Mouse (Mus musculus) hindbrain, embryonic 14.5 days (tissue): ENCODE measurements around the gene Fam114a1. TPM values are rescaled to one million over a fixed set of nuclear protein-coding genes. Genes with fewer than 3 reads are reported as not detected.

ENCODE experiments used
- ATAC-seq: fragments of 200-750 bp; cut with Nextera tagmentation; 2 replicates; pipeline ENCODE4 v1.8.0; 2017; ENCODE audit warnings: moderate number of reproducible peaks, mild to moderate bottlenecking, moderate TSS enrichment, moderate library complexity; ENCODE audit not compliant: low FRiP score
- DNase-seq: peaks from one replicate; pipeline ENCODE4 v3.0.0-alpha.2; 2015; ENCODE audit warnings: low spot score
- H3K27ac ChIP-seq: fragments of 300-500 bp; sonication (generic); 2 replicates; pipeline ENCODE4 v1.5.1; 2014; ENCODE audit warnings: mild to moderate bottlenecking, moderate library complexity
- H3K27me3 ChIP-seq: fragments of 300-500 bp; sonication (generic); 2 replicates; pipeline ENCODE4 v1.6.1; 2014; ENCODE audit warnings: mild to moderate bottlenecking, low read length, mixed read lengths; ENCODE audit not compliant: control insufficient read depth, insufficient read depth
- H3K36me3 ChIP-seq: fragments of 300-500 bp; sonication (generic); replicated peaks from 2 replicates; pipeline ENCODE4 v1.6.1; 2014; ENCODE audit not compliant: control insufficient read depth, insufficient read depth
- H3K4me1 ChIP-seq: fragments of 300-500 bp; sonication (generic); replicated peaks from 2 replicates; pipeline ENCODE4 v1.6.1; 2014; ENCODE audit warnings: antibody characterized with exemption, low read length, mixed read lengths; ENCODE audit not compliant: control insufficient read depth, insufficient read depth
- H3K4me2 ChIP-seq: fragments of 300-500 bp; sonication (generic); replicated peaks from 2 replicates; pipeline ENCODE4 v1.6.1; 2014; ENCODE audit warnings: mild to moderate bottlenecking, moderate library complexity
- H3K4me3 ChIP-seq: fragments of 300-500 bp; sonication (generic); replicated peaks from 2 replicates; pipeline ENCODE4 v1.5.1; 2014; ENCODE audit warnings: mild to moderate bottlenecking, low read length
- H3K9ac ChIP-seq: fragments of 300-500 bp; sonication (generic); 2 replicates; pipeline ENCODE4 v1.6.1; 2014
- H3K9me3 ChIP-seq: fragments of 300-500 bp; sonication (generic); 2 replicates; pipeline ENCODE4 v1.6.1; 2016; ENCODE audit warnings: low read length; ENCODE audit not compliant: control insufficient read depth
- WGBS: fragments of 180-500 bp; shearing (Covaris S2); extraction: QIAGEN DNeasy Blood & Tissue Kit; methylation state at CpG from one replicate; pipeline ENCODE4 v1.1.7; 2014; 5-methylcytosine and 5-hydroxymethylcytosine counted together
- polyA plus RNA-seq: library from polyadenylated mRNA; unstranded; fragments of >200 nt; fragmentation: Nextera tagmentation; extraction: Ambion mirVana; gene quantifications from 2 replicates; pipeline ENCODE4 v1.2.1, GENCODE M21; 2014

Gene Fam114a1
- 7.1 and 10.3 TPM in 2 replicates for polyA plus RNA-seq

GRCm38 (mm10) chr5:64969861-64970771 is at the start of gene Fam114a1:
Gene Fam114a1, plus strand, starts transcription at chr5:64970071.
- ATAC-seq (peak; percentile 75; the same call in 1 of the 2 replicates), DNase-seq (peak; percentile 34)
- H3K27ac ChIP-seq, result no peak within 1 kb of the TSS; the same call in 1 of the 2 replicates
- H3K4me1 ChIP-seq, result peaks cover 4% of the 10 kb centered on the region; the same call in 1 of the 2 replicates
- 1% methylated on average over 57 of the region's 68 CpGs for WGBS
- H3K36me3 ChIP-seq, result no peaks in the 10 kb centered on the region
- peak within 1 kb of the TSS; percentile 94 for H3K4me2 ChIP-seq
- peak within 1 kb of the TSS; percentile 56 for H3K4me3 ChIP-seq
- peak within 1 kb of the TSS; percentile 61 for H3K9ac ChIP-seq
- H3K9me3 ChIP-seq, result no peaks in the 10 kb centered on the region
- peaks cover 18% of the 10 kb centered on the region; the same call in 1 of the 2 replicates for H3K27me3 ChIP-seq

GRCm38 (mm10) chr5:64922891-64923381 is 46.9 kb upstream of the Fam114a1 start:
- H3K27ac ChIP-seq, result no peak overlapping the region
- no peaks in the 10 kb centered on the region for H3K36me3 ChIP-seq
- WGBS, result 95% methylated on average over 5 of the region's 5 CpGs
- no peaks in the 10 kb centered on the region for H3K27me3 ChIP-seq
- H3K4me2 ChIP-seq, result no peak overlapping the region
- ATAC-seq, result no peak
- H3K9ac ChIP-seq, result no peak overlapping the region
- no peaks in the 10 kb centered on the region for H3K9me3 ChIP-seq
- no peaks in the 10 kb centered on the region for H3K4me1 ChIP-seq
- DNase-seq, result no peak
- no peak overlapping the region for H3K4me3 ChIP-seq

GRCm38 (mm10) chr5:64932215-64932614 is 37.7 kb upstream of the Fam114a1 start:
- no peak for DNase-seq
- WGBS, result 64% methylated on average over 3 of the region's 3 CpGs
- Histone ChIP-seq H3K27me3 (no peaks in the 10 kb centered on the region), H3K36me3 (no peaks in the 10 kb centered on the region), H3K9me3 (no peaks in the 10 kb centered on the region), H3K4me1 (no peaks in the 10 kb centered on the region), H3K27ac (no peak overlapping the region), H3K4me2 (no peak overlapping the region), H3K9ac (no peak overlapping the region), H3K4me3 (no peak overlapping the region)
- no peak for ATAC-seq

GRCm38 (mm10) chr5:64932775-64933174 is 37.1 kb upstream of the Fam114a1 start:
- no peak overlapping the region for H3K9ac ChIP-seq
- WGBS, result 90% methylated on average over 15 of the region's 15 CpGs
- H3K9me3 ChIP-seq, result no peaks in the 10 kb centered on the region
- no peak overlapping the region for H3K4me2 ChIP-seq
- H3K27ac ChIP-seq, result no peak overlapping the region
- no peaks in the 10 kb centered on the region for H3K4me1 ChIP-seq
- DNase-seq (no peak), ATAC-seq (no peak)
- H3K4me3 ChIP-seq, result no peak overlapping the region
- H3K27me3 ChIP-seq, result no peaks in the 10 kb centered on the region
- H3K36me3 ChIP-seq, result no peaks in the 10 kb centered on the region

- Histone ChIP-seq H3K4me2 (no peak overlapping the region), H3K36me3 (no peaks in the 10 kb centered on the region), H3K9ac (no peak overlapping the region), H3K27me3 (no peaks in the 10 kb centered on the region), H3K4me1 (no peaks in the 10 kb centered on the region), H3K27ac (no peak overlapping the region), H3K9me3 (no peaks in the 10 kb centered on the region), H3K4me3 (no peak overlapping the region)
- ATAC-seq (no peak), DNase-seq (no peak)
- WGBS, result 90% methylated on average over 5 of the region's 5 CpGs
These were observed 18.4 kb upstream of the Fam114a1 start for GRCm38 (mm10) chr5:64951486-64951885.

- DNase-seq (no peak), ATAC-seq (no peak)
- 86% methylated on average over 8 of the region's 8 CpGs for WGBS
- Histone ChIP-seq H3K27ac (no peak overlapping the region), H3K36me3 (no peaks in the 10 kb centered on the region), H3K9me3 (no peaks in the 10 kb centered on the region), H3K27me3 (no peaks in the 10 kb centered on the region), H3K4me3 (no peak overlapping the region), H3K9ac (no peak overlapping the region), H3K4me1 (no peaks in the 10 kb centered on the region), H3K4me2 (no peak overlapping the region)
These were observed 14.9 kb upstream of the Fam114a1 start for GRCm38 (mm10) chr5:64954931-64955330.

- DNase-seq, result no peak
- H3K36me3 ChIP-seq, result no peaks in the 10 kb centered on the region
- H3K27me3 ChIP-seq, result no peaks in the 10 kb centered on the region
- no peak overlapping the region for H3K27ac ChIP-seq
- no peaks in the 10 kb centered on the region for H3K9me3 ChIP-seq
- H3K4me3 ChIP-seq, result no peak overlapping the region
- no peak overlapping the region for H3K4me2 ChIP-seq
- H3K4me1 ChIP-seq, result no peaks in the 10 kb centered on the region
- 85% methylated on average over 22 of the region's 22 CpGs for WGBS
- no peak overlapping the region for H3K9ac ChIP-seq
- ATAC-seq, result no peak
These were observed 10.7 kb upstream of the Fam114a1 start for GRCm38 (mm10) chr5:64958991-64959842.

- no peak within 1 kb of the TSS for H3K9ac ChIP-seq
- no peaks in the 10 kb centered on the region for H3K4me1 ChIP-seq
- no peaks in the 10 kb centered on the region for H3K27me3 ChIP-seq
- ATAC-seq (no peak), DNase-seq (no peak)
- H3K4me3 ChIP-seq, result no peak within 1 kb of the TSS
- WGBS, result 89% methylated on average over 13 of the region's 13 CpGs
- no peak within 1 kb of the TSS for H3K27ac ChIP-seq
- H3K36me3 ChIP-seq, result no peaks in the 10 kb centered on the region
- no peaks in the 10 kb centered on the region for H3K9me3 ChIP-seq
- H3K4me2 ChIP-seq, result no peak within 1 kb of the TSS
These were observed 10.0 kb upstream of the Fam114a1 start, which contains the start of gene Tlr6 for GRCm38 (mm10) chr5:64959843-64960230. Gene Tlr6, minus strand, starts transcription at chr5:64960097.

- H3K27me3 ChIP-seq, result no peaks in the 10 kb centered on the region
- ATAC-seq, result no peak
- WGBS, result 94% methylated on average over 13 of the region's 13 CpGs
- H3K4me2 ChIP-seq, result no peak overlapping the region
- no peak overlapping the region for H3K9ac ChIP-seq
- no peak overlapping the region for H3K27ac ChIP-seq
- no peaks in the 10 kb centered on the region for H3K9me3 ChIP-seq
- no peaks in the 10 kb centered on the region for H3K36me3 ChIP-seq
- H3K4me1 ChIP-seq, result no peaks in the 10 kb centered on the region
- no peak overlapping the region for H3K4me3 ChIP-seq
- no peak for DNase-seq
These were observed 8.9 kb upstream of the Fam114a1 start for GRCm38 (mm10) chr5:64960857-64961391.
